Mouse (Mus musculus) liver, embryonic 16.5 days (tissue): ENCODE measurements around the gene Gm11037. TPM values are rescaled to one million over a fixed set of nuclear protein-coding genes. Genes with fewer than 3 reads are reported as not detected.

Source experiments
- ATAC-seq: fragments of 200-750 bp; cut with Nextera tagmentation; 2 replicates; pipeline ENCODE4 v1.8.0; 2017; ENCODE audit warnings: low read depth, mild to moderate bottlenecking, moderate number of reproducible peaks, moderate library complexity
- H3K27ac ChIP-seq: fragments of 300-500 bp; sonication (generic); 2 replicates; pipeline ENCODE4 v1.5.1; 2014; ENCODE audit warnings: mild to moderate bottlenecking, low read length
- H3K27me3 ChIP-seq: fragments of 300-500 bp; sonication (generic); 2 replicates; pipeline ENCODE4 v1.6.1; 2014; ENCODE audit warnings: low read depth, low read length, mixed read lengths; ENCODE audit not compliant: control insufficient read depth, insufficient read depth
- H3K36me3 ChIP-seq: fragments of 300-500 bp; sonication (generic); 2 replicates; pipeline ENCODE4 v1.6.1; 2014; ENCODE audit warnings: mild to moderate bottlenecking; ENCODE audit not compliant: control insufficient read depth, insufficient read depth
- H3K4me1 ChIP-seq: fragments of 300-500 bp; sonication (generic); 2 replicates; pipeline ENCODE4 v1.6.1; 2014; ENCODE audit warnings: low read depth, low read length, mixed read lengths; ENCODE audit not compliant: control insufficient read depth
- H3K4me2 ChIP-seq: fragments of 300-500 bp; sonication (generic); 2 replicates; pipeline ENCODE4 v1.6.1; 2014; ENCODE audit warnings: low read depth, low read length, mixed read lengths
- H3K4me3 ChIP-seq: fragments of 300-500 bp; sonication (generic); 2 replicates; pipeline ENCODE4 v1.5.1; 2014; ENCODE audit warnings: low read depth, mild to moderate bottlenecking, low read length
- H3K9ac ChIP-seq: fragments of 300-500 bp; sonication (generic); 2 replicates; pipeline ENCODE4 v1.6.1; 2014; ENCODE audit warnings: low read depth, low read length
- H3K9me3 ChIP-seq: fragments of 300-500 bp; sonication (generic); replicated peaks from 2 replicates; pipeline ENCODE4 v1.6.1; 2016; ENCODE audit warnings: low read length; ENCODE audit not compliant: control insufficient read depth
- WGBS: fragments of 180-500 bp; shearing (Covaris S2); extraction: QIAGEN DNeasy Blood & Tissue Kit; methylation state at CpG from one replicate; pipeline ENCODE4 v1.1.7; 2014; ENCODE audit not compliant: insufficient replicate concordance; 5-methylcytosine and 5-hydroxymethylcytosine counted together
- polyA plus RNA-seq: library from polyadenylated mRNA; unstranded; fragments of >200 nt; fragmentation: Nextera tagmentation; extraction: Ambion mirVana; gene quantifications from 2 replicates; pipeline ENCODE4 v1.2.1, GENCODE M21; 2015

The Gm11037 gene
- polyA plus RNA-seq, 1 experiment from 2014 or later, result not detected

- no peaks in the 10 kb centered on the region for H3K27me3 ChIP-seq
- peak overlapping the region; percentile 33 for H3K9ac ChIP-seq
- ATAC-seq, result peak; percentile 98
- H3K4me3 ChIP-seq, result peak overlapping the region; percentile 16; the same call in 1 of the 2 replicates
- H3K9me3 ChIP-seq, result no peaks in the 10 kb centered on the region
- peak overlapping the region; percentile 83 for H3K27ac ChIP-seq
- 34% methylated on average over 7 of the region's 7 CpGs for WGBS
- peaks cover 48% of the 10 kb centered on the region for H3K4me1 ChIP-seq
- peaks cover 61% of the 10 kb centered on the region for H3K36me3 ChIP-seq
- H3K4me2 ChIP-seq, result peak overlapping the region; percentile 48
Observed at GRCm38 (mm10) chr2:131152166-131152730, 19.0 kb downstream of the Gm11037 start.

- Histone ChIP-seq H3K27ac (0 out of 2 replicates have a peak overlapping the region, but pooled peaks have one; percentile 14), H3K9me3 (no peaks in the 10 kb centered on the region), H3K4me1 (peaks cover 65% of the 10 kb centered on the region), H3K27me3 (no peaks in the 10 kb centered on the region), H3K9ac (no peak overlapping the region), H3K4me2 (no peak overlapping the region), H3K4me3 (no peak overlapping the region), H3K36me3 (peaks cover 43% of the 10 kb centered on the region)
- WGBS, result 92% methylated on average over 4 of the region's 4 CpGs
- no peak for ATAC-seq
Observed at GRCm38 (mm10) chr2:131154036-131154435, 20.7 kb downstream of the Gm11037 start.

- Histone ChIP-seq H3K4me3 (no peak overlapping the region; the same call in 1 of the 2 replicates), H3K4me1 (peaks cover 70% of the 10 kb centered on the region), H3K9ac (peak overlapping the region; percentile 6; the same call in 1 of the 2 replicates), H3K4me2 (peak overlapping the region; percentile 85; the same call in 1 of the 2 replicates), H3K27me3 (no peaks in the 10 kb centered on the region), H3K36me3 (peaks cover 18% of the 10 kb centered on the region), H3K9me3 (no peaks in the 10 kb centered on the region), H3K27ac (peak overlapping the region; percentile 26; the same call in 1 of the 2 replicates)
- 87% methylated on average over 7 of the region's 7 CpGs for WGBS
- ATAC-seq, result no peak
Observed at GRCm38 (mm10) chr2:131156987-131157386, 23.7 kb downstream of the Gm11037 start.

- Histone ChIP-seq H3K4me2 (peak overlapping the region; percentile 85), H3K4me3 (peak overlapping the region; percentile 92), H3K9ac (peak overlapping the region; percentile 93), H3K27me3 (no peaks in the 10 kb centered on the region), H3K4me1 (peaks cover 49% of the 10 kb centered on the region), H3K9me3 (no peaks in the 10 kb centered on the region), H3K36me3 (peaks cover 8% of the 10 kb centered on the region; the same call in 1 of the 2 replicates), H3K27ac (peak overlapping the region; percentile 97)
- ATAC-seq, result peak; percentile 85
- WGBS, result under 1% methylated on average over 18 of the region's 18 CpGs
Observed at GRCm38 (mm10) chr2:131159491-131159910, 26.2 kb downstream of the Gm11037 start.

- H3K27me3 ChIP-seq, result no peaks in the 10 kb centered on the region
Observed at GRCm38 (mm10) chr2:131159938-131160581, 26.8 kb downstream of the Gm11037 start, which contains the start of gene 1700037H04Rik. Gene 1700037H04Rik, minus strand, starts transcription at chr2:131160081.

GRCm38 (mm10) chr2:131160671-131161111, 27.4 kb downstream of the Gm11037 start:
- H3K9me3 ChIP-seq, result no peaks in the 10 kb centered on the region
- peak overlapping the region; percentile 76 for H3K9ac ChIP-seq
- peaks cover 40% of the 10 kb centered on the region for H3K4me1 ChIP-seq
- no peaks in the 10 kb centered on the region for H3K27me3 ChIP-seq
- peak overlapping the region; percentile 95 for H3K4me2 ChIP-seq
- 0 out of 2 replicates have a peak, but pooled peaks cover 6% of the 10 kb centered on the region for H3K36me3 ChIP-seq
- WGBS, result 2% methylated on average over 17 of the region's 17 CpGs
- H3K4me3 ChIP-seq, result peak overlapping the region; percentile 92
- peak overlapping the region; percentile 88 for H3K27ac ChIP-seq
- ATAC-seq, result no peak

More at GRCm38 (mm10) chr2:131159938-131160581, 26.8 kb downstream of the Gm11037 start, which contains the start of gene 1700037H04Rik:
- under 1% methylated on average over 54 of the region's 54 CpGs for WGBS
- Histone ChIP-seq H3K4me3 (peak within 1 kb of the TSS; percentile 92), H3K9ac (peak within 1 kb of the TSS; percentile 93), H3K27ac (peak within 1 kb of the TSS; percentile 97), H3K4me2 (peak within 1 kb of the TSS; percentile 95), H3K4me1 (peaks cover 43% of the 10 kb centered on the region), H3K36me3 (peaks cover 7% of the 10 kb centered on the region; the same call in 1 of the 2 replicates), H3K9me3 (no peaks in the 10 kb centered on the region)
- ATAC-seq, result peak; percentile 91

GRCm38 (mm10) chr2:131163924-131164323, 30.6 kb downstream of the Gm11037 start:
- H3K9ac ChIP-seq, result no peak overlapping the region
- peaks cover 2% of the 10 kb centered on the region; the same call in 1 of the 2 replicates for H3K27me3 ChIP-seq
- no peak overlapping the region for H3K4me3 ChIP-seq
- no peak for ATAC-seq
- H3K4me2 ChIP-seq, result no peak overlapping the region
- no peaks in the 10 kb centered on the region for H3K9me3 ChIP-seq
- 76% methylated on average over 7 of the region's 7 CpGs for WGBS
- H3K27ac ChIP-seq, result no peak overlapping the region
- H3K4me1 ChIP-seq, result peaks cover 11% of the 10 kb centered on the region
- no peaks in the 10 kb centered on the region for H3K36me3 ChIP-seq

- no peaks in the 10 kb centered on the region for H3K9me3 ChIP-seq
- peaks cover 22% of the 10 kb centered on the region for H3K27me3 ChIP-seq
- no peak overlapping the region for H3K9ac ChIP-seq
- H3K4me1 ChIP-seq, result peaks cover 3% of the 10 kb centered on the region
- ATAC-seq, result no peak
- no peaks in the 10 kb centered on the region for H3K36me3 ChIP-seq
- WGBS, result 71% methylated on average over 2 of the region's 2 CpGs
- no peak overlapping the region for H3K4me3 ChIP-seq
- H3K27ac ChIP-seq, result no peak overlapping the region
- H3K4me2 ChIP-seq, result no peak overlapping the region
Observed at GRCm38 (mm10) chr2:131166172-131166571, 32.9 kb downstream of the Gm11037 start.

- no peak for ATAC-seq
- Histone ChIP-seq H3K9me3 (no peaks in the 10 kb centered on the region), H3K27me3 (peaks cover 40% of the 10 kb centered on the region)
Observed at GRCm38 (mm10) chr2:131167984-131168383, 34.7 kb downstream of the Gm11037 start.

More at GRCm38 (mm10) chr2:131167984-131168383, 34.7 kb downstream of the Gm11037 start:
- Histone ChIP-seq H3K4me2 (no peak overlapping the region), H3K4me1 (peaks cover 12% of the 10 kb centered on the region), H3K9ac (no peak overlapping the region), H3K4me3 (no peak overlapping the region), H3K27ac (no peak overlapping the region), H3K36me3 (no peaks in the 10 kb centered on the region)
- 63% methylated on average over 6 of the region's 6 CpGs for WGBS
